Mouse (Mus musculus): ENCODE data around the gene Ankrd24.

DNA sequence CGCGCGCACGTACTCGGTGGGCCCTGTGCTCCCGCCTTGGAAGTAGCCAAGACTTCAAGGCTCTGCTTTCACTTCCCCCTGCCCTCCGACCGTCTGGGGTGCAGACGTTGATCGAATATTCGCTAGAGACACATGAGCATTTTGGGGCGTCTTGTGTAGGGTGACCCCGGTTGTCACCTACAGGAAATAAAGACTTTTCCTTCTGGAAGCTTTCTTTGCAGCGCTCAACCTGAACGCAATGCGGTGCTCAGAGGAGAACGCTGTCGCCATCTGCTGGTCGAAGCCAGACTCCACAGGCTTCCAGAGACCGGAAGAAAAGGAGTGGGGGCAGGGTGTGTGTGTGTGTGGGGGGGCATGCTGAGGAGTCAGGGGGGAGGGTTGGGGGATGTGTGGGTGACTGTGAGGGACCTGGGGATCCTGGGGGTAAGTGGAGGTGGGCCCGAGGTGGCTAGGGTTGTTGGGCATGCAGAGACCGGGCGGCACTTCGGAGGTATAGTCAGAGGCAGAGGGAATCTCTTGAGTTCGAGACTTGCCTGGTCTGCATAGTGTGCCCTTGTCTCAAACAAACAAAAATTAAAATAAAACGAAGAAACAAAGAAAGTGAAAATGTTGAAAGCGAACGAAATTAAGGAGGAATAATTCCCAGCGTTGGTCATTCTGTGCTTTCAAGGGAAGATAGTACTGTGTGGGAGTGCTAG, 23.2 kb upstream of the Ankrd24 start:
- TF ChIP-seq TAL1 (IDR thresholded peaks at IDR 0.05; ENCODE audit: low read length) (no peak), GATA1 (IDR thresholded peaks at IDR 0.05; ENCODE audit: low read length) (no peak)
